Mouse (Mus musculus) forebrain, embryonic 14.5 days (tissue): ENCODE results near the gene Pde2a. TPM values are rescaled to one million over a fixed set of nuclear protein-coding genes. Genes with fewer than 3 reads are reported as not detected.
A peak's percentile ranks its signal among the peaks of the same experiment; 100 is the strongest.

ENCODE experiments used
- ATAC-seq: fragments of 200-750 bp; cut with Nextera tagmentation; 2 replicates; pipeline ENCODE4 v1.8.0; 2017; ENCODE audit warnings: mild to moderate bottlenecking, moderate library complexity
- DNase-seq: peaks from one replicate; pipeline ENCODE4 v3.0.0-alpha.2; 2015; ENCODE audit warnings: low spot score
- H3K27ac ChIP-seq: fragments of 300-500 bp; sonication (generic); 2 replicates; pipeline ENCODE4 v1.5.1; 2014; ENCODE audit warnings: low read depth, mild to moderate bottlenecking, control low read depth, low read length, moderate library complexity
- H3K27me3 ChIP-seq: fragments of 300-500 bp; sonication (generic); replicated peaks from 2 replicates; pipeline ENCODE4 v1.6.1; 2014; ENCODE audit warnings: low read length, control low read depth, mixed read lengths; ENCODE audit not compliant: control insufficient read depth, insufficient read depth
- H3K36me3 ChIP-seq: fragments of 300-500 bp; sonication (generic); 2 replicates; pipeline ENCODE4 v1.6.1; 2014; ENCODE audit warnings: low read length, control low read depth; ENCODE audit not compliant: control insufficient read depth, insufficient read depth
- H3K4me1 ChIP-seq: fragments of 300-500 bp; sonication (generic); 2 replicates; pipeline ENCODE4 v1.6.1; 2014; ENCODE audit warnings: antibody characterized with exemption, low read length, control low read depth; ENCODE audit not compliant: control insufficient read depth, insufficient read depth
- H3K4me2 ChIP-seq: fragments of 300-500 bp; sonication (generic); 2 replicates; pipeline ENCODE4 v1.6.1; 2014; ENCODE audit warnings: mild to moderate bottlenecking, control low read depth, low read length
- H3K4me3 ChIP-seq: fragments of 300-500 bp; sonication (generic); 2 replicates; pipeline ENCODE4 v1.5.1; 2014; ENCODE audit warnings: low read depth, low read length, control low read depth
- H3K9ac ChIP-seq: fragments of 300-500 bp; sonication (generic); 2 replicates; pipeline ENCODE4 v1.6.1; 2014; ENCODE audit warnings: mild to moderate bottlenecking, low read length, control low read depth, moderate library complexity
- H3K9me3 ChIP-seq: fragments of 300-500 bp; sonication (generic); replicated peaks from 2 replicates; pipeline ENCODE4 v1.6.1; 2016; ENCODE audit warnings: low read length, control low read depth, mixed read lengths; ENCODE audit not compliant: control insufficient read depth
- WGBS: fragments of 180-500 bp; shearing (Covaris S2); extraction: QIAGEN DNeasy Blood & Tissue Kit; methylation state at CpG from one replicate; pipeline ENCODE4 v1.1.7; 2014; 5-methylcytosine and 5-hydroxymethylcytosine counted together
- polyA plus RNA-seq: library from polyadenylated mRNA; unstranded; fragments of >200 nt; fragmentation: Nextera tagmentation; extraction: Ambion mirVana; gene quantifications from 2 replicates; pipeline ENCODE4 v1.2.1, GENCODE M21; 2014

Pde2a gene
- polyA plus RNA-seq, 1 experiment from 2014 or later: 27.0 TPM

DNA sequence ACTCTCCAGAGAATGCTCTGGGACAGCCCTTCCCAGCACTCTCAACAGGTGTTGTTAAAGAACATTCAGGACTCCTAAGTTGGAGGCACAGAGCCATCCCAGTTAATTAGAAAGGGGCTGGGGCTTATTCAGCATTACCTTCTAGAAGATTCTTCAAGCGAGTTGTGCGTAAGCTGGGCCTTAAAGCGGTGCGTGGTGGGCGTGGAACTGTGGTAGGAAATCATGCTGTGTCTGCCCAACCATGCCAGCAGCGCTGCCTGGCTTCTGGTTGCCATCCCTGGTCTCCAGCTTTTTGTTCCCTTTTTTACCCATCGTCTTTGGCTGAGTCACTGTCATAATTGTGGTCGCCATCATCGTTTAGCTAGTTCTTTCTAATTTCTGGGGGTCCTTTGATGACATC, 33.0 kb downstream of the Pde2a start:
- WGBS: 75% methylated on average over 9 of the region's 9 CpGs
- no peaks in the 10 kb centered on the region for H3K36me3 ChIP-seq
- peaks cover 15% of the 10 kb centered on the region for H3K27me3 ChIP-seq
- no peak for DNase-seq
- H3K9me3 ChIP-seq: no peaks in the 10 kb centered on the region
- no peak overlapping the region for H3K9ac ChIP-seq
- H3K4me2 ChIP-seq: no peak overlapping the region
- no peak for ATAC-seq
- H3K4me1 ChIP-seq: no peaks in the 10 kb centered on the region
- no peak overlapping the region for H3K4me3 ChIP-seq
- H3K27ac ChIP-seq: no peak overlapping the region

- no peak for ATAC-seq
- Histone ChIP-seq H3K4me1 (peaks cover under 1% of the 10 kb centered on the region), H3K9ac (no peak overlapping the region), H3K27ac (no peak overlapping the region), H3K4me2 (no peak overlapping the region), H3K36me3 (no peaks in the 10 kb centered on the region), H3K4me3 (no peak overlapping the region), H3K27me3 (peaks cover 15% of the 10 kb centered on the region), H3K9me3 (no peaks in the 10 kb centered on the region)
- no peak for DNase-seq
- 85% methylated on average over 6 of the region's 6 CpGs for WGBS
Measured at GRCm38 (mm10) chr7:101455141-101455540, 33.6 kb downstream of the Pde2a start.

- DNase-seq: no peak
- no peak overlapping the region for H3K27ac ChIP-seq
- H3K4me2 ChIP-seq: no peak overlapping the region
- no peak for ATAC-seq
- H3K36me3 ChIP-seq: no peaks in the 10 kb centered on the region
- H3K4me3 ChIP-seq: no peak overlapping the region
- H3K9ac ChIP-seq: no peak overlapping the region
- peaks cover 15% of the 10 kb centered on the region for H3K27me3 ChIP-seq
- WGBS: 60% methylated on average over 4 of the region's 4 CpGs
- H3K4me1 ChIP-seq: peaks cover 6% of the 10 kb centered on the region
- no peaks in the 10 kb centered on the region for H3K9me3 ChIP-seq
Measured at GRCm38 (mm10) chr7:101456318-101456717, 34.8 kb downstream of the Pde2a start.

DNA sequence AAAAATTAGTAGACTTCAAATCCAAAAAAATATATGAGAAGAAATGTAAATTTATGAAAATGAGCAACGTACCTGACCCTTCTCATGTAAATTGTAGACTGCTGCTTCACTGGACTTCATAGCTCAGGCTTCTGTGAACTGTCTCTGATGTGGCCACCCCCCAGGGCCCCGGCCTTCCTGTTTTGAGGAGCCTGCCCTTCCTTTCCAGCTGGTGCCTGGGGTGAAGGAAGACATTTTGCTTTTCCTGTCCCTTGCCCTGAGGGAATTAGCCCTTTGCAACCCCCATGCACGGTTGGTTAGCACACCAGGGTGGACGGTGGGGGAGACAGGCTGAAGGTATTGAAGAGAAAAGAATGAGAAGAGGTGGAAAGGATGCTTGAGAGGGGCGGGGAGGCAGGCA, 35.3 kb downstream of the Pde2a start:
- Histone ChIP-seq H3K4me1 (peaks cover 6% of the 10 kb centered on the region), H3K9ac (no peak overlapping the region), H3K9me3 (no peaks in the 10 kb centered on the region), H3K4me3 (no peak overlapping the region), H3K36me3 (no peaks in the 10 kb centered on the region), H3K27me3 (peaks cover 13% of the 10 kb centered on the region), H3K4me2 (no peak overlapping the region), H3K27ac (no peak overlapping the region)
- WGBS: 28% methylated on average over 5 of the region's 5 CpGs
- DNase-seq (no peak), ATAC-seq (no peak)

DNA sequence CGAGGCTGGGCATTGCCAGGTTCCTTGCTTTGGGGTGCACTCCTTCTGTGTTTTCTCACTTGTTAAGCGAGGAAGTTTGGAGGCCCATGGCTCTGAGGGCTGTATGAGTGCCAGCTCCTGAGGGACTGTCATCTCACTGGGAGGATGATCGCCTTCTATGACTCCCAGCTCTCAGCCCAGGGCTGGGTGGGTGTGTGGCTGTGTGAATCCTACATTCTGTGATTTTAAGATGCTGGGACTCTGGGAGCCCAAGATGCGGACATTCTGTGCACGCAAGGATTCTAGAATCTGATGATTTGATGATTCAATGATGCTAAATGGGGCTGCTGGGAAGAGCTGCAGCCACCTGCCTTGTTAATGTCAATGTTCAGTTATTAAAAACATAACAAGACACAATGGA, 35.8 kb downstream of the Pde2a start:
- DNase-seq (no peak), ATAC-seq (no peak)
- Histone ChIP-seq H3K4me1 (peaks cover 8% of the 10 kb centered on the region), H3K27ac (no peak overlapping the region), H3K9me3 (no peaks in the 10 kb centered on the region), H3K27me3 (peaks cover 8% of the 10 kb centered on the region), H3K4me3 (no peak overlapping the region), H3K4me2 (no peak overlapping the region), H3K9ac (no peak overlapping the region), H3K36me3 (no peaks in the 10 kb centered on the region)
- WGBS: 67% methylated on average over 5 of the region's 5 CpGs

DNA sequence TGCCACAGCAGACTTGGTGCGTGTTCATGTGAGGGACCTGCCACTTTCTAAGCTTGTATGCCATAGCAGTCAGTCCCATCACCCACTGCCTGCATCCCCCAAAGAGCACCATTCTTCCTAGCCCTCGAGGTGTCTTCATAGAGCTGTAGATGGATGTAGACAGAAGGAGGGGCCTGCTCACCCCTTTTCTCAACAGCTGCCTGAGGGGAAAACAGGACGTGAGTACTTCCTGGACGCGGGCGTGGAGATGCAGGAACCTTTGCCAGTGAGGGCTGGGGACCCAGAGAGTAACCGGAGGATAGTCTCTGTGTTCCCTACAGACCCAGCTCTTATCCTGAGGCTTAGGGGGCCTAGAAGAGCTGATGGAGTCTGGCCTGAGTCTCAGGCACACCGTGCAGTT, 36.3 kb downstream of the Pde2a start:
- Histone ChIP-seq H3K9ac (no peak overlapping the region), H3K9me3 (no peaks in the 10 kb centered on the region), H3K27me3 (peaks cover 3% of the 10 kb centered on the region; the same call in 1 of the 2 replicates), H3K27ac (no peak overlapping the region), H3K4me1 (peaks cover 10% of the 10 kb centered on the region), H3K4me3 (no peak overlapping the region), H3K36me3 (no peaks in the 10 kb centered on the region), H3K4me2 (no peak overlapping the region)
- no peak for ATAC-seq
- DNase-seq: no peak
- 70% methylated on average over 8 of the region's 8 CpGs for WGBS

- H3K4me3 ChIP-seq: no peak overlapping the region
- DNase-seq (no peak), ATAC-seq (no peak)
- H3K27ac ChIP-seq: no peak overlapping the region
- H3K9me3 ChIP-seq: no peaks in the 10 kb centered on the region
- no peak overlapping the region for H3K9ac ChIP-seq
- H3K4me1 ChIP-seq: peaks cover 10% of the 10 kb centered on the region
- WGBS: 62% methylated on average over 4 of the region's 4 CpGs
- no peak overlapping the region for H3K4me2 ChIP-seq
- no peaks in the 10 kb centered on the region for H3K36me3 ChIP-seq
- H3K27me3 ChIP-seq: no peaks in the 10 kb centered on the region; the same call in 1 of the 2 replicates
Measured at GRCm38 (mm10) chr7:101458278-101458781, 36.8 kb downstream of the Pde2a start.

DNA sequence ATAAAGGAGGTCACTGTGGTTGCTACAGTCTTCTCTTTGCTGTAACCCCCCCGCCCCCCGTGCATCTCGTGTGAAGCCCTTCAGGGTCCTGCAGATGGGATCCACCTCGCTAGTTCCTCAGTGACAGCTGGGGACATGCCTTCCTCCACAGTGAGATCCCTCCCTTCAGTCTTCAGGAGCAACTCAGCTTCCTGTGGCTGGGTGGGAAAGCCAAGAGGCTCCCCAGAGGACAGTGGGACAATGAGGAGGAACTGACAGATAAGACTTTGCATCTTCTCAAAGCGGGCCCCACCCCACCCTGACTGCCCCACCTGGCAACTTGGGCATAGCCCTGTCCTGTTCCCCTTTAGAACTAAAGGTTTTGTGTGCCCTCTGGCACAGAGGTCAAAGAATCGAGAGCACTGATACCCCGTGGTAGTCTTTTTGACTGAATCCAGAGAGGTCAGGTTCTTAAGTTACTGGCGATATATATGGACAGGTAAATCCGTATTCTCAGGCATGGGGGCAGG, 37.9 kb downstream of the Pde2a start:
- DNase-seq (no peak), ATAC-seq (no peak)
- Histone ChIP-seq H3K36me3 (no peaks in the 10 kb centered on the region), H3K9ac (no peak overlapping the region), H3K4me1 (peaks cover 10% of the 10 kb centered on the region), H3K9me3 (no peaks in the 10 kb centered on the region), H3K27ac (no peak overlapping the region), H3K4me2 (no peak overlapping the region), H3K27me3 (no peaks in the 10 kb centered on the region; the same call in 1 of the 2 replicates), H3K4me3 (no peak overlapping the region)
- 84% methylated on average over 9 of the region's 9 CpGs for WGBS

DNA sequence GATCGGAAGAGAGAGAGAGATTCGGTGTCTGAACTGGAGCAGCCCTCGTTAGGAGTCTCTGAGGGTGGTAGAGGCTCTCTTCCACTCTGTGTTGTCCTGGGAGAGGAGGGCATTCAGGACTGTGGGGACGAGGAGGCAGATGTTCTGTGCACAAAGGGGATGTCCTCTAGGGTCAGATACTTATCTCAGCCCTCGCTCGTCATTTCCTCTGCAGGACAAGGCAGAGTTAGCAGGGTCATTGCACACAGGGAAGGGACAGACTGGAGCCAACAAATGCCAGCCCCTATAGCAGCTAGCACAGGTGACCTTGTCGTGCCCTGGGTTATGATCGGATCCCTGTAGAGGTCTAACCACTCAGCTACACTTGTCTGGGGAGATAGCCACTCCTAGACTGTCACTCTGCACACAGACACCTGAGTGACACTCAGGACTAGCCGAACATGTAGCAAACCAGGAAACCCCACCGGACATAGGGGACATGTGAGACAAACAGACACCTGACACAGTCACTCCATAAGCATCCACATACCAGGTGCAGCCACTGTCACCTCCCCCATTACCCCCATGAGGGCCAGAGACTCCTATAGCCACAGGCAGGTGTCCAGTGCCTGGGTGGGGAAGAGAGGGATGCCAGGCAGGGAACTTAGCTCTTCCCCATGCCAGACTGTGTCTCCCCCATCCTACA, 38.6 kb downstream of the Pde2a start:
- no peak for DNase-seq

More for the DNA sequence above, 38.6 kb downstream of the Pde2a start:
- Histone ChIP-seq H3K9ac (no peak overlapping the region), H3K9me3 (no peaks in the 10 kb centered on the region), H3K36me3 (no peaks in the 10 kb centered on the region), H3K4me2 (no peak overlapping the region), H3K27me3 (no peaks in the 10 kb centered on the region), H3K4me1 (peaks cover 10% of the 10 kb centered on the region), H3K4me3 (no peak overlapping the region), H3K27ac (peak overlapping the region; percentile 27; the same call in 1 of the 2 replicates)
- 57% methylated on average over 10 of the region's 10 CpGs for whole genome bisulfite sequencing
- ATAC-seq: no peak
